Mouse (Mus musculus) erythroblast, embryonic 14.5 days (primary cell): Measurements from ENCODE around the gene Atg4d.

ENCODE experiments used
- GATA1 ChIP-seq: IDR thresholded peaks from 2 replicates; pipeline ENCODE4 v1.6.1; 2012; ENCODE audit warnings: low read length, inconsistent platforms, mixed read lengths
- TAL1 ChIP-seq: IDR thresholded peaks from 3 replicates; pipeline ENCODE4 v1.6.1; 2012; ENCODE audit warnings: low read length, inconsistent platforms, mixed read lengths

- TF ChIP-seq GATA1 (no peak), TAL1 (no peak)
These were observed 27.6 kb upstream of the Atg4d start for GRCm38 (mm10) chr9:21237368-21238003.
